Mouse (Mus musculus) cerebellum, adult 11 months (tissue): ENCODE measurements around the gene Nceh1.

Experiments used
- DNase-seq: peaks from one replicate; pipeline ENCODE4 v3.0.0; 2022

Gene Nceh1

DNA sequence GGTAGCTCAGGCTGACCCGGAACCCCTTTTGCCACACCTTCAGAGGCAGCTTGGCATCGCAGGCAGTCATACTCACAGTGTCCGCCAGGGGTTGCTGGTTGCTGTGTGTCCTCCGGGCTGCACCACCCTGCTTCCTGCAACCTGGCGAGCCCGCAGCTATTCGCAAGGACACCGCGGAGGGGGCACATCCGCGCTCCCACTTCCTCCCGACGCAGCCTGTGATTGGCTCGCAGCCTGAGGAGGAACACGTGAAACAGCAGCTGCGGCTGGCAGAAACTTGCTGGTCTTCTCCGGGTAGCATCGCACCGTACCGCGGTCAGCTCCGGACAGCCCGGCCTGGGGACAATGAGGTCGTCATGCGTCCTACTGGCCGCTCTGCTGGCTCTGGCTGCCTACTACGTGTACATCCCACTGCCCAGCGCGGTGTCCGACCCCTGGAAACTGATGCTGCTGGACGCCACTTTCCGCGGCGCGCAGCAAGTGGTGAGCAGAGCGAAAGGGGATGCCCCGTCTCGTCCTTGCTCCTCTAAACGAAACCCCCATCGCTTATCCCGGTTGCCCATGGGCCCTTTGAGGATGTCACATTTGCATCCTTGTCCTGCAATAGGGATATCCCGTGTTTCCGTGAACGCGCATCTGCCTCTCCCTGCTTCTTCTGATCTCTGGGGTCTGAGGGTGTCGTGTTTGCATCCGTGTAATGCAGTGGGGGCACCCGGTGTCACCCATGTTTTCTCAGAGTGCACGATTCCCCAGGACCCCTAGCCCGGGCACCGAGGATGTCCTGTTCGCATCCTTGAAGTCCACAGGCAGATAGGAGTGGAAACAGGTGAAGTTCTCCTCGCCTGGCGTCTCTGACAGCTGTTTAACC is at the start of gene Nceh1:
TSS of gene Nceh1 (plus strand) at position 233 of the 868 bp plus-strand sequence.
- peak; percentile 94 for DNase-seq

- no peak for DNase-seq
Measured at GRCm38 (mm10) chr3:27140101-27140500, 42.7 kb upstream of the Nceh1 start.

GRCm38 (mm10) chr3:27143570-27143969 is 39.2 kb upstream of the Nceh1 start:
- no peak for DNase-seq

DNA sequence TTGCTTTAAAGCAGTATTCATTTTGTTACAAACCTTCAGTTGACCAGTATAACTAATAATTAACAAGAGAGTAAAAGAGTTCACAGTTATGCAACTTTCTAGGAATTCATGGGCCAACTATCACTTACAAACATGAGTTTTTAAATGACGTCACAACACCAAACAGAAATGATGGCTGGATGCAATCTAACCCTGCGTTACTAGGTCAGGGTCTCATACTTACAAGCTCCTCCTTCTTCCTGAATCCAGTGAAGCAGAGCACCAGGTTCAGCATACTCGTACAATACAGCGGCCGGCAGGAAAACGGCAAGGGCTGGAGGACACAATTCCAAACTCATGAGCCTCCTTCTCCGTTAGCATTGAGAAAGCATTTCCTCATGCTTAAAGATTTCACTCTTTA is 37.0 kb upstream of the Nceh1 start:
- DNase-seq: no peak

DNA sequence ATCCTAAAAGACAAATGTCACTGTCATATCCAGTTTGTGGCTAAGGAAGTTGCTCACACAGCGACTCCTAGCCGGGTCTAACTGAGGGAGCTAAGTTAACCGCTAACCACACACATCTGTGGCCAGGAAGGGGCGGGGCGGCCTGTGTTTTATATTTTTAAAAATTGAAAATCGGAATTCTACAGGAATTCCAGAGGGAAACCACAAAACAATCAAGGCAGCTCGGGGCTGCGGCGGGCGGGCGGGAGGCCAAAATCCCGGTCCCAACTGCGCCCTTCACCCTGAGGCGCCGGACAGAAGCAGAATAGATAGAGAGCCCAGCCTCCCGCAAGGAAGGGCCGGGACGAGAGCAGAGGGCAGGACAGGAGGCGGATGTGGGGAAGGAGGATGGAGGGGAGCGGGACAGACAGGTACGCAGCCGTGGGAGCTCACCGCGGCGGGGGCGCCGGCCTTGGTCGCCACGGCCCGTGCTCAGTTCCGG is 29.5 kb upstream of the Nceh1 start:
- DNase-seq: no peak

DNA sequence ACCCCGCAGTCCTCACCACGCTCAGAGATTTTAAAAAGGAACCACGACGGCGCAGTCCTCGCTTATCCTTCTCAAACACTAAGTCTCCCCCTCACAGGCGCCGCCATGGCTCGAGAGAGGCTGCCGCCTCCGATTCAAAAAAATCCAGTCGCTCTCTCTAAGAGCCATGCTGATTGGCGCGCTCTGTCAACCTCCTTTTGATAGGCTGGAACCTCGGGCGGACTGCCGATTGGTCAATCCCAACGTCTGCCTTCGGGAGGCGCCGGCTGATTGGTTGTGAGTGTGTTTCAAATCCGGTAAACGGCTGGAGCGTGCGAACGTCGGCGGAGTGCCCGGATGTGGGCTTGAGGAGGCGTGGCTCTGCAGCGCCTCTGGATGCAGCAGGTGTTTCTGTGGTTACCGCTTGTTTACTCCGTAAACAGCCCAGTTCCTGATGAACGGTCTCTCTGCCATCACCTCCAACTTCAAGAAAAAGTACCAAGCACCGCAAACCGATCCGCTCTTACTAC is 29.0 kb upstream of the Nceh1 start, which contains the start of gene Ect2:
TSS of gene Ect2 (minus strand) at position 178 of the 509 bp plus-strand sequence.
- DNase-seq: peak; percentile 98

GRCm38 (mm10) chr3:27154280-27154679 is 28.5 kb upstream of the Nceh1 start:
- DNase-seq: no peak

GRCm38 (mm10) chr3:27155051-27155855 is 27.5 kb upstream of the Nceh1 start:
- DNase-seq: no peak

DNA sequence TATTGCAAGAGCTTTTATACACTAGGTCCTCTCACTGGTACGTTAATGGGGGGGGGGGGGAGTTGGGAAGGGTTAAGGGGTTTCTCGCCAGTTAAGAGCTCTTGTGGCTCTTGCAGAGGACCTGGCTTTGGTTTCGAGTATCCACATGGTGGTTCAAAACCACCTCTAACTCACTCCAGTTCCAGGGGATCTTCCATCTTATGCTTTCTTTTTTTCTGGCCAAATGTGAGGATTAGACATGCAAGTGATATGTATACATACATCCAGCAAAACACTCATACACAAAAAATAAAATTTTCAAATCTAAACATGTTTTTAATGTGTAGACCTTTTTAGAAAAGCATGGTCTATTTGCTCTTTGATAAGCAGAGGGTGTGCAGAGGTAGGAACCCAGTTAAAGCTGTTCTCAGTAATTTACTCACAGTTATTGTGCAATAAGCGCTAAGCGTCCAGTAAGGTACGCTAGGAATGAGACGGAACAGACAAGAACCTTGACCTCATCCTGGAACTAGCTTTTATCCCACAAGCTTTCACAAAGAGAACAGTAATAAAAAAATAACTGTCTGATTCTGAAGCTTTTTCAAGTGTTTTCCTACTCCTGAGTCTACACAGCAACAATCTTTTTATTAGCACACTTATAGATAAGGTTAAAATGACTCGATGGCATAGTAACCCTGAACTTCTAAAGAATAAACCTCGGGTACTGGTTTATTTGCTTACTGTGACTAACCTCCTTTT is 26.7 kb upstream of the Nceh1 start:
- DNase-seq: no peak

DNA sequence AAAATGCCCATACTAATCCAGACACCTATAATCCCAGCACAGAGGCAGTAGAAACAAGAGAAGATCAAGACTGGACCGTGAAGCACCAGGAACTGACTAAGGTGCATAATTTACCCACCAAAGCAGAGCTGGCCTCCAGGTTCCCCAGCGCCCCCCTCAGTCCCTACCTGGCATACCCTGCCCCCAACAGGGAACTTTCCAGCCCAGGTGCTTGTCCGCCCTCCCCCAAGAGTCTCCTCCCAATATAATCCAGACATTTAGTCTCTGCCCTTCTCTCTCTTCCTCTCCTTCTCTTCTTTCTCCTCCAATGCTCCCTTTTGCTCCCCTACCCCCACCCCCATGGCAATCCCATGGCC is 26.2 kb upstream of the Nceh1 start:
- no peak for DNase-seq

DNA sequence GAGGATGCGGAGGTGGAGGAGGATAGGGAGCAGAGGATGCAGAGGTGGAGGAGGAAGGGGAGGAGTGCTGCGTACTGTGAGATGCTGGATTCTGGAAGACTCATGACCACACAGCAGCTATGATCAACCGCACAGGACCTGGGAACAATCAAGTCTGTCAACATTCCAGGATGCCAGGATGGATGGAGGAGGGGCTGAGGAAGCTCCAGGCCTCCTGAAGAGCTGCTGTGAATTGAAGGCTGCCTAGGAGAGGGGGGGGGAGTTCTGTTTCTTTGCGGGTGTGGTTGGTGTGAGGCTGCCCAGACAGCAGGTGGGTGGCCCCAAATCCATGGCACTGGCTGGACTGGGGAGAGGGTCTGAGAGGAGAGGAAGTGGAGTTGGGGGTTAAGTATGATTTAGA is 23.9 kb upstream of the Nceh1 start:
- DNase-seq: no peak

DNA sequence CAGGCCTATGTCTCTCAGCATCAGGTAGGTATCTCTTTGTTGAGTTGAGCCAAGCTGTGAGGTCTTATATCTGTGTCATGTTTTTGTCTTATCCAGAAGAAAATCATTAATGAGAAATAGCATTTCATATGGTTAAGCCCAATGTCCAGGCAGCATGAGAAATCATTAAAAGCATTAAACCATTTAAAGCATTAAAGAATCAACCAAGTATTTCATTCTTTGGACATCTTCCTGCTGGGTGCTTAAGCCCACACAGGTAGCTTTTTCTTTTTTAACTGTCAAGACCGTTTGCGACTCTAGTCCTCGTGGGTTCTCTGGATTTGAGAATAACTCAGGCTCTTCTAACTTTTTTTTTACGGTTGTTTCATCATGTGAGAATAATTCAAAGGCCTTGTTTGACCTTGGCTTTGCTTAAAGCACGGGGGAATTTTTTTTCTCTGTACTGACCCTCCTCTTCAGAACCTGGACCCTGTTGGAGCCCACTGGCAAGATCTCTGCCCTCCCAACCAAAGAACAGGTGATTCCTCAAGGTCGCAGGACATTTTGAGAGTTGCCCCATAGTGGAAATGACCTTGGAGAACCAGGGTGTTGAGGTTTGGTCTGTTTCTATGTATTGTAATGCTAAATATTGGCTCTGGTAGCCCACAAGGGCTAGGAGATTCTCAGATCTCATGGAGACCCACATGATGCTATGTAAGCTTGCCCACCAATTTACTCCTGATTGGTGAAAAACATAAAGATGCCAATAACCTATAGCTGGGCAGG is 20.9 kb upstream of the Nceh1 start:
- no peak for DNase-seq

GRCm38 (mm10) chr3:27162410-27162804 is 20.4 kb upstream of the Nceh1 start:
- no peak for DNase-seq

GRCm38 (mm10) chr3:27165481-27166065 is 17.2 kb upstream of the Nceh1 start:
- no peak for DNase-seq

GRCm38 (mm10) chr3:27170257-27170656 is 12.5 kb upstream of the Nceh1 start:
- no peak for DNase-seq

GRCm38 (mm10) chr3:27179711-27180110 is 3.1 kb upstream of the Nceh1 start:
- DNase-seq: no peak

- DNase-seq: peak; percentile 47
Measured at GRCm38 (mm10) chr3:27183601-27184175, 923 bp downstream of the Nceh1 start.

DNA sequence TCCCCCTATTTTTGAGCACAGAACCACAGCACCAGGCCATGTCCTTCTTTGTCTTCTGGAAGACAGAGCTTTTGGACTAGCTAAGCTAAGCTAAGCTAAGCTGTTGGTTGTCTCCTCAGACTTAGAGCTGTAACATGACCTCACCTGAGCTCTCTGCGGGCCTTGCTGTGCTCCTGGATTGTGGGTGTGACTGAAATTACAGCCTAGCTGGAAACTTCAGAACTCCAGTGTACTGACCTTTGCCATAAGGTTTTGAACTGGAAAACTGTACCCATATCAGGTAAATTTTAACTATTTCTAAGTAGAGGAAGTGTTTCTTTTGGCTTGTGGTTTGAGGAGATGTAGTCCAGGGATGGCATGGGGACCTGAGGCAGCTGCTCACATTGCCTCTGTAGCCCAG is 5.6 kb downstream of the Nceh1 start:
- no peak for DNase-seq

DNA sequence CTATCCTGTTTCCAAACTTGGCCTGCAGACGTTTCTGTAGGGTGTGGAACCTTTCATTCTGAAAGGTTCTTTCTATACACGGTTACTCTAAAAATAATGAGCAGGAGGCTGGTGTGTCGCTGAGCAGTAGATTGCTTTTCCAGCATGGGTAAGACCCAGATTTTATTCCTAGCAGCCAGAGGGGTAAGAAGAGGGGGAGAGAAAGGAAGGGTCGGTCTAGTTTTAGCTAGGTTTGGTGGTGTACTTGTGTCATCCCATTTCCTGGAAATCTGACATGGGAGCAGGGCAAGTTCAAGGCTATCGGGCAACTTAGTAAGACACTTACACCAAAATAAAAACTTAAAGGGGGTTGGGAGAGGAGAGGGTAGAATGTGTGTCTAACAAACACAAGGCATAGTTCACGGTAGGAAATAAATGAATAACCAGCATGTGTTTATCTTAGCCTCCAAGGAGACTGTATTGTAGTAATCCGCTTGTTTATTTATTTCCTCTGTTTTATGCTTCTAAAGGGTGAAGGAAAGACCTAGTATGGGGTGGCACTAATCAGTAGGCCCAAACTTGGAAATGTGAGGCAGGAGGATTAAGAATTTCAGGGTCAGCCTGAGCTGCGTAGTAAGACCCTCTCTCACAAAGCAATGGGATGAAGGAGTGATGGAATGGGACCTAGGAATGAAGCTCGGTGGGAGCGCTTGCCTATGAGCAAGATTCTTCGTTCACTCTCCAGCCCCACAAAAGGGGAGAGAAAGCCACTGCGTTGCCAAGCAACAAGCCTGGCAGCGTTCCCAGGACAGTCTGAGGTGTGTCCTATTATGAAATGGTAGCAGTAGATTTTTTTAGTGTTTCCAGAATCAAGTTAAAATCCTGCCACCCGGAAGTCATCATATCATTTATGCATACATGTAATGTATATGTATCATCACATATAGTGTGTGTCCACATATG is 6.8 kb downstream of the Nceh1 start:
- DNase-seq: peak; percentile 41

GRCm38 (mm10) chr3:27190865-27191264 is 8.1 kb downstream of the Nceh1 start:
- no peak for DNase-seq
